ENCODE assay signal across 12 mouse cellular contexts in the genomic region with DNA sequence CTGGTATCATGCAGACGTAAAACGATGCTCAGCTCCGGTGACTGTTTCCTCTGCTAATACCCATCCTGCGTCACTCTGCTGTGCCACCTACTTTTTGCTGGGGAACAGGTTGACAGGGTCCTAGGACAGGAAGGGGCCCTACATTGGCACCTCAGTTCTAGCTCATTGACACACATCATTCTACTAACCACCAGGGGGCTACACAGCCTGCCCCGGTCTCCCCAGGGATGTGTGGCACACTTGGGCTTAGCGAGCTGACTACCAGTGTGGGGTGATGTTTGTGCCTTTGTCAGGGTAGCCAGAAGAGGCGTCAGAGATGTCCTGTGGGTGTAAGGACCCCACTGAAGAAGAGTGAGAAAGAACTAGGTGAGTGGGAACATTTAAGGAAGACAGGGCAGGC. TPM values are rescaled to one million over a fixed set of nuclear protein-coding genes. Genes with fewer than 3 reads are reported as not detected.
A peak's percentile ranks its signal among the peaks of the same experiment; 100 is the strongest.
DNase-seq lines count a peak whose midpoint lies in the region; ATAC-seq and TF ChIP-seq lines count a peak whose summit lies in the region.
"Had no signal": no experiment of that assay in that cellular context is flagged by ENCODE, and none has a peak within 500 bp of the region (broad histone marks: within the 10 kb centered on the region; RNA-seq: fewer than 3 reads in every experiment).

No protein-coding gene starts in this region.

- H3K79me2 ChIP-seq in liver, adult 2 months (ENCODE audit: control insufficient read depth, insufficient read depth, low read length) = no peaks in the 10 kb centered on the region

- H3K4me2 ChIP-seq in liver, embryonic 12.5 days = no peak overlapping the region

- WGBS in liver, adult 2 months = 72% methylated on average over 7 of the region's 7 CpGs
- WGBS in liver, embryonic 12.5 days (ENCODE audit: insufficient replicate concordance) = 56% methylated on average over 7 of the region's 7 CpGs

- no peaks in the 10 kb centered on the region for H3K9me3 ChIP-seq in liver, embryonic 12.5 days (replicated peaks)
- H3K9me3 ChIP-seq: hindbrain, embryonic 15.5 days had no signal

- no peaks in the 10 kb centered on the region for H3K36me3 ChIP-seq in liver, adult 2 months (ENCODE audit: control insufficient read depth, insufficient read depth, low read length)
- no peaks in the 10 kb centered on the region for H3K36me3 ChIP-seq in liver, embryonic 12.5 days
- H3K36me3 ChIP-seq: hindbrain, embryonic 15.5 days had no signal

- peaks cover 8% of the 10 kb centered on the region; the same call in 1 of the 2 replicates for H3K27me3 ChIP-seq in liver, adult 2 months (ENCODE audit: control insufficient read depth, insufficient read depth, low read length)
- H3K27me3 ChIP-seq in liver, embryonic 12.5 days (replicated peaks) = peaks cover 48% of the 10 kb centered on the region
- H3K27me3 ChIP-seq: hindbrain, embryonic 15.5 days had no signal

- TF ChIP-seq CTCF in liver, adult 2 months (IDR thresholded peaks at IDR 0.05; ENCODE audit: low read depth, low read length) = peak; percentile 9; the same call in 1 of the 2 replicates

- DNase-seq in liver, adult 2 months (ENCODE audit: extremely low read depth, low read depth, low spot score) = no peak
- peak; percentile 17 for DNase-seq in 416B (ENCODE audit: low read depth)
- DNase-seq in A20 (ENCODE audit: low read depth, low spot score) = peak; percentile 38
- no peak for DNase-seq in cerebellum, postnatal 25 days
- DNase-seq in kidney, adult 8-10 months = no peak
- DNase-seq: adrenal gland, postnatal 36 days; cerebellum, postnatal 10 days; right cerebral cortex, adult 18-20 months had no signal

- ATAC-seq in liver, embryonic 12.5 days = no peak
- peak; percentile 30 for ATAC-seq in activated CD4-positive, CD25-positive, alpha-beta regulatory T cell, adult 4 months

- no peak overlapping the region for H3K27ac ChIP-seq in liver, adult 2 months (replicated peaks; ENCODE audit: insufficient read depth, low read depth, low read length)
- no peak overlapping the region for H3K27ac ChIP-seq in liver, embryonic 12.5 days
- H3K27ac ChIP-seq: hindbrain, embryonic 15.5 days had no signal

- H3K9ac ChIP-seq in liver, adult 2 months (ENCODE audit: low read depth, low read length) = no peak overlapping the region
- no peak overlapping the region for H3K9ac ChIP-seq in liver, embryonic 12.5 days
- H3K9ac ChIP-seq: hindbrain, embryonic 15.5 days had no signal

- no peak overlapping the region for H3K4me3 ChIP-seq in liver, adult 2 months (ENCODE audit: insufficient read depth, low read depth, low read length)
- H3K4me3 ChIP-seq in liver, embryonic 12.5 days = no peak overlapping the region
- H3K4me3 ChIP-seq: myocyte had no signal

- no peak for TF ChIP-seq POLR2A in liver, adult 2 months (IDR thresholded peaks at IDR 0.05; ENCODE audit: extremely low read depth, insufficient read depth, low read length)

- peaks cover 3% of the 10 kb centered on the region; the same call in 1 of the 2 replicates for H3K4me1 ChIP-seq in liver, adult 2 months (ENCODE audit: control insufficient read depth, insufficient read depth, low read length)
- H3K4me1 ChIP-seq in liver, embryonic 12.5 days = peaks cover 12% of the 10 kb centered on the region

RNA-seq across cellular contexts. Expression of a gene that starts 56.5 kb away (rescaled TPM):
- 0.07 TPM in 1 of 2 replicates, not detected in the other for total RNA-seq in liver, adult 2 months (2014; rRNA removed)
- 0.06 TPM in 1 of 2 replicates, not detected in the other for polyA plus RNA-seq in liver, adult 2 months (2012; rRNA removed)
- 0.07 TPM in 1 of 2 replicates, not detected in the other for polyA plus RNA-seq in liver, embryonic 12.5 days (2016; fragmentation: Nextera tagmentation; extraction: Ambion mirVana)
- polyA plus RNA-seq in activated CD4-positive, CD25-positive, alpha-beta regulatory T cell, adult 4 months (2017; shearing (Covaris generic)) = 1 to 10 TPM; 2.3 to 4.0 TPM

Comparison
In these comparisons a context has a peak if more than half of its experiments do, and no peak if none do; other contexts are left out.
1. DNase-seq: peak in 416B (single experiment) and A20 (single experiment); none in liver, adult 2 months (single experiment), cerebellum, postnatal 25 days (0 of 2) and kidney, adult 8-10 months (0 of 2).